Comparison of ENCODE assay signal across 19 mouse cellular contexts in the genomic region with DNA sequence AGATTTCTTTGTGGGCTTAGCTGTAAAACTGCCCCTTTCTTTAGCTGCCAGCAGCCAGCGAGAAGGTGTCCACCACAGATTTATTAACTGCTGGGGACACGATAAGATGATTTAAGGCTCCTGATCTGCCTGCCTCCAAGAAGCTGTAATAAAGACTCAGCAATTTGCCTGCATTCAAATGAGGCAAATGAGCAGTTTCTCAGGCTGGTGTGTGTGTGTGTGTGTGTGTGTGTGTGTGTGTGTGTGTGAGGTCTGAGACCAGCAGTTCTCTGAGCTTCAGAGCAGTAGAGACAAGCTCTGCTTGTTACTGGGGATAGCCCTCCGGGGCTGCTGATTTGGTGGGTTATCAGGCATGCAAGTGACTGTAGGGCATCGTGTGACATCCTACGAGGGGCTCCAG.
DNase-seq lines count a peak whose midpoint lies in the region; ATAC-seq lines count a peak whose summit lies in the region.
"Had no signal": no experiment of that assay in that cellular context is flagged by ENCODE, and none has a peak within 500 bp of the region (broad histone marks: within the 10 kb centered on the region; RNA-seq: fewer than 3 reads in every experiment).

No protein-coding gene starts in this region.

- WGBS in hindbrain, embryonic 15.5 days, result 59% methylated on average over 5 of the region's 5 CpGs
- 92% methylated on average over 5 of the region's 5 CpGs for WGBS in hindbrain, embryonic 10.5 days
- 40% methylated on average over 5 of the region's 5 CpGs for WGBS in neural tube, embryonic 13.5 days
- WGBS in neural tube, embryonic 14.5 days, result 21% methylated on average over 5 of the region's 5 CpGs

- DNase-seq in hindbrain, embryonic 10.5 days (ENCODE audit: low spot score), result no peak
- DNase-seq in neural tube, embryonic 10.5 days (ENCODE audit: extremely low spot score, low spot score), result no peak
- no peak for DNase-seq in yolk sac, embryonic 10.5 days (ENCODE audit: low spot score)
- DNase-seq in gastrocnemius, postnatal 36 days, result no peak
- DNase-seq: adrenal gland, adult 2 months; adrenal gland, postnatal 10 days; adrenal gland, postnatal 25 days; cerebellum, adult 11-12 months; cerebellum, adult 2 months; cerebellum, adult 9-10 months; cerebellum, postnatal 10 days; cerebellum, postnatal 25 days had no signal

- no peaks in the 10 kb centered on the region for H3K27me3 ChIP-seq in hindbrain, embryonic 15.5 days
- 0 out of 2 replicates have a peak, but pooled peaks cover 2% of the 10 kb centered on the region for H3K27me3 ChIP-seq in hindbrain, embryonic 10.5 days (ENCODE audit: insufficient read depth, poor library complexity, severe bottlenecking)
- H3K27me3 ChIP-seq in neural tube, embryonic 13.5 days, result no peaks in the 10 kb centered on the region
- H3K27me3 ChIP-seq in neural tube, embryonic 14.5 days (ENCODE audit: control insufficient read depth, insufficient read depth, low read length), result no peaks in the 10 kb centered on the region
- H3K27me3 ChIP-seq: embryonic facial prominence, embryonic 12.5 days; forebrain, embryonic 13.5 days; forebrain, embryonic 15.5 days had no signal

- no peak overlapping the region for H3K4me3 ChIP-seq in hindbrain, embryonic 15.5 days
- H3K4me3 ChIP-seq in hindbrain, embryonic 10.5 days, result no peak overlapping the region
- no peak overlapping the region for H3K4me3 ChIP-seq in neural tube, embryonic 13.5 days
- H3K4me3 ChIP-seq in neural tube, embryonic 14.5 days (ENCODE audit: low read depth, low read length), result no peak overlapping the region
- H3K4me3 ChIP-seq: embryonic facial prominence, embryonic 10.5 days; embryonic facial prominence, embryonic 12.5 days; forebrain, embryonic 13.5 days; forebrain, embryonic 15.5 days had no signal

- no peaks in the 10 kb centered on the region for H3K9me3 ChIP-seq in hindbrain, embryonic 15.5 days
- no peaks in the 10 kb centered on the region for H3K9me3 ChIP-seq in hindbrain, embryonic 10.5 days
- H3K9me3 ChIP-seq in neural tube, embryonic 13.5 days, result no peaks in the 10 kb centered on the region
- H3K9me3 ChIP-seq in neural tube, embryonic 14.5 days (ENCODE audit: control insufficient read depth, low read length), result no peaks in the 10 kb centered on the region
- H3K9me3 ChIP-seq: embryonic facial prominence, embryonic 10.5 days; embryonic facial prominence, embryonic 12.5 days; forebrain, embryonic 13.5 days; forebrain, embryonic 15.5 days had no signal

- H3K9ac ChIP-seq in hindbrain, embryonic 15.5 days, result no peak overlapping the region
- H3K9ac ChIP-seq in neural tube, embryonic 13.5 days, result no peak overlapping the region
- no peak overlapping the region for H3K9ac ChIP-seq in neural tube, embryonic 14.5 days (replicated peaks; ENCODE audit: low read depth, low read length)
- H3K9ac ChIP-seq: embryonic facial prominence, embryonic 12.5 days; forebrain, embryonic 13.5 days; forebrain, embryonic 15.5 days had no signal

- peak overlapping the region; percentile 32 for H3K27ac ChIP-seq in hindbrain, embryonic 15.5 days (replicated peaks)
- H3K27ac ChIP-seq in hindbrain, embryonic 10.5 days, result no peak overlapping the region
- H3K27ac ChIP-seq in neural tube, embryonic 13.5 days (replicated peaks), result peak overlapping the region; percentile 72
- peak overlapping the region; percentile 28; the same call in 1 of the 2 replicates for H3K27ac ChIP-seq in neural tube, embryonic 14.5 days (ENCODE audit: low read depth, low read length)
- H3K27ac ChIP-seq: embryonic facial prominence, embryonic 10.5 days; embryonic facial prominence, embryonic 12.5 days; forebrain, embryonic 13.5 days; forebrain, embryonic 15.5 days had no signal

- intact Hi-C loops in gastrocnemius, postnatal 36 days (cut with DNase I), result no loop called here

- no peak overlapping the region for H3K4me2 ChIP-seq in hindbrain, embryonic 15.5 days
- H3K4me2 ChIP-seq in neural tube, embryonic 13.5 days, result no peak overlapping the region
- H3K4me2 ChIP-seq in neural tube, embryonic 14.5 days (ENCODE audit: low read depth, low read length), result no peak overlapping the region
- H3K4me2 ChIP-seq: embryonic facial prominence, embryonic 12.5 days; forebrain, embryonic 13.5 days; forebrain, embryonic 15.5 days had no signal

- peak; percentile 43; the same call in 1 of the 2 replicates for ATAC-seq in hindbrain, embryonic 15.5 days (ENCODE audit: low FRiP score, low read depth)
- ATAC-seq in neural tube, embryonic 13.5 days (ENCODE audit: low read depth), result peak; percentile 50
- ATAC-seq in neural tube, embryonic 14.5 days (ENCODE audit: low read depth), result peak; percentile 60
- ATAC-seq: forebrain, embryonic 13.5 days; forebrain, embryonic 15.5 days had no signal

- no peaks in the 10 kb centered on the region for H3K36me3 ChIP-seq in hindbrain, embryonic 15.5 days
- H3K36me3 ChIP-seq in hindbrain, embryonic 10.5 days, result no peaks in the 10 kb centered on the region
- no peaks in the 10 kb centered on the region for H3K36me3 ChIP-seq in neural tube, embryonic 13.5 days
- H3K36me3 ChIP-seq in neural tube, embryonic 14.5 days (ENCODE audit: control insufficient read depth, insufficient read depth, low read length), result no peaks in the 10 kb centered on the region
- H3K36me3 ChIP-seq: embryonic facial prominence, embryonic 10.5 days; embryonic facial prominence, embryonic 12.5 days; forebrain, embryonic 15.5 days had no signal

- H3K4me1 ChIP-seq in hindbrain, embryonic 15.5 days (replicated peaks), result 0 out of 2 replicates have a peak, but pooled peaks cover 7% of the 10 kb centered on the region
- peaks cover 17% of the 10 kb centered on the region for H3K4me1 ChIP-seq in hindbrain, embryonic 10.5 days (replicated peaks)
- peaks cover 13% of the 10 kb centered on the region for H3K4me1 ChIP-seq in neural tube, embryonic 13.5 days (replicated peaks)
- H3K4me1 ChIP-seq in neural tube, embryonic 14.5 days (ENCODE audit: control insufficient read depth, insufficient read depth, low read length), result no peaks in the 10 kb centered on the region
- H3K4me1 ChIP-seq: embryonic facial prominence, embryonic 10.5 days; forebrain, embryonic 15.5 days had no signal
